Mouse (Mus musculus) liver (tissue): ENCODE measurements at regions not wholly inside any gene's neighbourhood (a gene's known extent, or its start where the extent isn't known, plus 50 kb on each side); places are given as distances from the start of the nearest gene placed in this dataset.

Experiments
- DNase-seq: peaks from one replicate; pipeline ENCODE4 v3.0.0-alpha.2; 2020; ENCODE audit warnings: mixed read lengths

- DNase-seq, result no peak
Observed at GRCm38 (mm10) chr13:84399345-84400170, 177.5 kb downstream of the Tmem161b start.

- no peak for DNase-seq
Observed at GRCm38 (mm10) chr13:84401006-84401405, 178.9 kb downstream of the Tmem161b start.

DNA sequence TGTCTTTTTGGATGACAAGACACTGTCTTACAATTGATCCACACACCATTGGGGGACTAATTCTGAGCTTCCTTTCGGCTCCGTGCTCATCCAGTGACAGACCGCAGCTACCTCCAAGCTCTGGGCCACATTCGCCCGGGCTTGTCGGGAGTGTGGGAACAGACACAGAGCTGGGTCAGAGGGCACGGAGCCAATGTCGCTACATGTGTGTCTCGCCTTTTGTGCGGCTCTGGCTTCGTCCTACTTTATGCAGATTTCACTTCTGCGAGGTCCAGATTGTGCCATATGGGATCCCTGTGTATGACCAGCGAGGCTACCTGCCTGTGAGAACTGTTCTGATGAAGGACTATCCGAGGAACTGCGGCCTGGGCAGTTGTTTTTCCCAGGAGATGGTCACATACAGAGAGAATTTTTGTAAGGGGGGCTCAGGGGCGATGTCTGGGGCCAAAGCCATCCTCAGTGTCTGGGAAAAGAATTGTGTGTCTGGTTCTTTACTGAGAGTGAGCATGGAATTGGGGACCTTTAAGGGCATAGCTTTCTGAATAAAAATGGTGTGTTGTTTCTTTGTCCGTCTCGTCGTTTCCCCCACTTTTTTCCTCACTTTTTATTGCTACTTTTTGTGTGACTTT is 182.6 kb downstream of the Tmem161b start:
- no peak for DNase-seq

DNA sequence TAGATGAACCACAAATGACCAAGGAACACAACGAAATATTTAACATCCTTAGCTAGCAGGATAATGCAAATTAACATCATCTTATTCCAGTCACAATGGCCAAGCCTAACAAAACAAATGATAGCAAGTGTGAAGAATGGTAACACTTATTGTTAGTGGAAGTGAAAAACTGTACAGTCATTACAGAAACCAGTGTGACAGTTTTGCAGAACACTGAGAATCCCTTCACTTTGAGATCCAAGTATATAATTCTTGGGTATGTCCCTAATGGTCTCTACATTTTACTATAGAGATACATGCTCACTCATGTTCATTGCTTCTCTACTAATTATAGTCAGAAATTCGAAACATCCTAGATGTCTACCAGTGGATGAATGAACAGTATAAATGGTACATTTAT is 212.3 kb downstream of the Tmem161b start:
- no peak for DNase-seq

GRCm38 (mm10) chr13:84437586-84438443 is 215.7 kb downstream of the Tmem161b start:
- DNase-seq, result no peak

- no peak for DNase-seq
Observed at GRCm38 (mm10) chr13:84438444-84438766, 216.3 kb downstream of the Tmem161b start.

GRCm38 (mm10) chr13:84448514-84448913 is 226.4 kb downstream of the Tmem161b start:
- DNase-seq, result no peak

DNA sequence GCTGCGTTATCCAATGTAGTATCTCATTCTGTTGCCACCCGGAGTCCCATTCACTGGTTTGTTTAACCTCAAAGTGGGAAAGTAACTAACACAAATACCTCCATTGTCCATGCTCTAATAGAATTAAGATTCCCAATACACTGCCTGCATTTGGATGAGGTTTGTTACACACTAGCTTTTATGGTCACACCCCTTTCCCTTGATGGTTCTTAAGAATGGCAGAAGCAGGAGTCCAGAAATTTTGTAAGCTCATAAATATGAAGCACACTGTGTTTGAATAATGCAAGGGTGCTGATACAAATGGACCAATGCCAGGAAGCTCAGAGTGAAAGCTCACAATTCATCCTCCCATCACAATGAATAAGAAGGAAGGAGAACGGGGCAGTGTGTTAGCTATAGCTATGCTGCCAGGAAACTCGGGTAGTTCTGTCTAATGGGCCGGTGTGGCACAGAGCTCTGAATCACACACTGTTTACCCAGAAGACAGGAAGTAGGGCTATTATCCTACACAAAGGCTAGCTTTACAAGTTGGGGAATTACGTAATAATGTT is 227.0 kb downstream of the Tmem161b start:
- no peak for DNase-seq
